8 mouse cellular contexts compared by ENCODE assay signal in genomic region chr2:94035428-94036331, GRCm38 (mm10). TPM values are rescaled to one million over a fixed set of nuclear protein-coding genes. Genes with fewer than 3 reads are reported as not detected.
DNase-seq lines count a peak whose midpoint lies in the region; ATAC-seq lines count a peak whose summit lies in the region.

No protein-coding gene starts in this region.

- H3K27ac ChIP-seq in limb, embryonic 10.5 days, result no peak overlapping the region

- 79% methylated on average over 9 of the region's 9 CpGs for WGBS in limb, embryonic 10.5 days

- no peak overlapping the region for H3K4me3 ChIP-seq in limb, embryonic 10.5 days

- H3K27me3 ChIP-seq in limb, embryonic 10.5 days (ENCODE audit: low read depth, poor library complexity, severe bottlenecking), result no peaks in the 10 kb centered on the region

- ATAC-seq in inflammation-experienced regulatory T-cells, adult 6 months, result peak; percentile 50

- DNase-seq in urinary bladder, adult 18-20 months (ENCODE audit: low spot score in 2 of 2), result peak; percentile 11 to 42
- no peak for DNase-seq in urinary bladder, postnatal 10 days (ENCODE audit: low spot score)
- peak; percentile 64 for DNase-seq in cerebellum, adult 9-11 months
- DNase-seq in frontal cortex, postnatal 10 days (ENCODE audit: low spot score in 2 of 2), result peak; percentile 48 to 78
- peak; percentile 50 for DNase-seq in limb, embryonic 10.5 days (ENCODE audit: low spot score)
- peak; percentile 68 for DNase-seq in neural tube, embryonic 10.5 days (ENCODE audit: extremely low spot score, low spot score)
- DNase-seq in telencephalon, adult 2 months (ENCODE audit: low read depth, low spot score), result peak; percentile 77

- H3K9me3 ChIP-seq in limb, embryonic 10.5 days (replicated peaks), result no peaks in the 10 kb centered on the region

- H3K4me1 ChIP-seq in limb, embryonic 10.5 days, result no peaks in the 10 kb centered on the region

- H3K36me3 ChIP-seq in limb, embryonic 10.5 days, result peaks cover 39% of the 10 kb centered on the region

RNA-seq across cellular contexts. Expression of gene Alkbh3, which starts 25.1 kb away (rescaled TPM):
- 10 to 100 TPM; 40.6 to 77.2 (median 41.2) TPM for polyA plus RNA-seq in inflammation-experienced regulatory T-cells, adult 6 months (2017; shearing (Covaris generic))
- 48.8 and 56.2 TPM in 2 replicates for polyA plus RNA-seq in limb, embryonic 10.5 days (2016; fragmentation: Nextera tagmentation; extraction: Ambion mirVana)

RNA-seq across cellular contexts. Expression of gene Gm27027, which starts 39.5 kb away (rescaled TPM):
- polyA plus RNA-seq in inflammation-experienced regulatory T-cells, adult 6 months (2017; shearing (Covaris generic)), result not detected
- not detected in 2 replicates for polyA plus RNA-seq in limb, embryonic 10.5 days (2016; fragmentation: Nextera tagmentation; extraction: Ambion mirVana)
